Mouse (Mus musculus) left cerebral cortex, postnatal 4 days (tissue): Measurements from ENCODE around the gene Ajm1. TPM values are rescaled to one million over a fixed set of nuclear protein-coding genes. Genes with fewer than 3 reads are reported as not detected.

Experiments used
- DNase-seq: peaks from one replicate; pipeline ENCODE4 v3.0.0-alpha.2; 2022
- intact Hi-C: fragments of 180-260 bp; cut with DNase I; formaldehyde crosslinking; loops from one replicate; pipeline ENCODE4 v1.15.1; 2025
- total RNA-seq, 2 experiments: library from RNA; stranded (reverse); gene quantifications; 2 replicates each; pipeline ENCODE4 v1.2.3; 2021

The Ajm1 gene
- total RNA-seq: 10 to 100 TPM; 49.0 to 59.4 TPM

- peak; percentile 67 for DNase-seq
- intact Hi-C loops: no loop called here
Observed at GRCm38 (mm10) chr2:25581294-25581864, at the start of gene Ajm1. Gene Ajm1, minus strand, starts transcription at chr2:25581757.

GRCm38 (mm10) chr2:25628738-25629137, 47.2 kb upstream of the Ajm1 start:
- no peak for DNase-seq
- intact Hi-C loops: no loop called here

- DNase-seq: no peak
- intact Hi-C loops: no loop called here
Observed at GRCm38 (mm10) chr2:25627811-25628210, 46.3 kb upstream of the Ajm1 start, which contains the start of gene Fcna. Gene Fcna, minus strand, starts transcription at chr2:25628030.

GRCm38 (mm10) chr2:25625986-25626385, 44.4 kb upstream of the Ajm1 start:
- no peak for DNase-seq
- intact Hi-C loops: no loop called here

- peak; percentile 87 for DNase-seq
- intact Hi-C loops: no loop called here
Observed at GRCm38 (mm10) chr2:25621229-25622200, 40.0 kb upstream of the Ajm1 start, which contains the start of gene Tmem141. Gene Tmem141, minus strand, starts transcription at chr2:25622005.

GRCm38 (mm10) chr2:25620852-25621228, 39.3 kb upstream of the Ajm1 start:
- intact Hi-C loops: no loop called here
- DNase-seq: no peak

- intact Hi-C loops: no loop called here
- no peak for DNase-seq
Observed at GRCm38 (mm10) chr2:25620386-25620785, 38.8 kb upstream of the Ajm1 start.

- intact Hi-C loops: no loop called here
- no peak for DNase-seq
Observed at GRCm38 (mm10) chr2:25617578-25617977, 36.0 kb upstream of the Ajm1 start, which contains the start of gene Ccdc183. Gene Ccdc183, minus strand, starts transcription at chr2:25617678.

- DNase-seq: peak; percentile 29
- intact Hi-C loops: no loop called here
Observed at GRCm38 (mm10) chr2:25616398-25616797, 34.8 kb upstream of the Ajm1 start.

GRCm38 (mm10) chr2:25608671-25609070, 27.1 kb upstream of the Ajm1 start:
- intact Hi-C loops: no loop called here
- DNase-seq: no peak

- intact Hi-C loops: no loop called here
- peak; percentile 90 for DNase-seq
Observed at GRCm38 (mm10) chr2:25607761-25608622, 26.4 kb upstream of the Ajm1 start, which contains the start of gene Rabl6. Gene Rabl6, minus strand, starts transcription at chr2:25608521.

- intact Hi-C loops: no loop called here
- DNase-seq: no peak
Observed at GRCm38 (mm10) chr2:25602526-25602925, 21.0 kb upstream of the Ajm1 start.

GRCm38 (mm10) chr2:25600037-25600436, 18.5 kb upstream of the Ajm1 start:
- DNase-seq: no peak
- intact Hi-C loops: no loop called here

- intact Hi-C loops: no loop called here
- DNase-seq: no peak
Observed at GRCm38 (mm10) chr2:25598749-25599148, 17.2 kb upstream of the Ajm1 start.

GRCm38 (mm10) chr2:25596765-25597510, 15.4 kb upstream of the Ajm1 start:
- DNase-seq: no peak
- intact Hi-C loops: no loop called here

GRCm38 (mm10) chr2:25591863-25592262, 10.3 kb upstream of the Ajm1 start:
- intact Hi-C loops: no loop called here
- DNase-seq: peak; percentile 32

- intact Hi-C loops: no loop called here
- no peak for DNase-seq
Observed at GRCm38 (mm10) chr2:25588227-25588907, 6.8 kb upstream of the Ajm1 start.

- no peak for DNase-seq
- intact Hi-C loops: no loop called here
Observed at GRCm38 (mm10) chr2:25587290-25587689, 5.7 kb upstream of the Ajm1 start.

GRCm38 (mm10) chr2:25585601-25586000, 4.0 kb upstream of the Ajm1 start:
- intact Hi-C loops: no loop called here
- DNase-seq: no peak

- DNase-seq: no peak
- intact Hi-C loops: no loop called here
Observed at GRCm38 (mm10) chr2:25584856-25585255, 3.3 kb upstream of the Ajm1 start.
